Mouse (Mus musculus) kidney, adult 2 months (tissue): ENCODE measurements around the gene Ap2a2. TPM values are rescaled to one million over a fixed set of nuclear protein-coding genes. Genes with fewer than 3 reads are reported as not detected.

Source experiments
- DNase-seq: peaks from one replicate; pipeline ENCODE4 v3.0.0; 2021
- H3K27ac ChIP-seq: fragments of 200-500 bp; 2 replicates; pipeline ENCODE4 v1.5.1; 2012; ENCODE audit warnings: low read depth, low read length, control low read depth, inconsistent platforms; ENCODE audit not compliant: insufficient read depth
- H3K27me3 ChIP-seq: fragments of 200-500 bp; replicated peaks from 2 replicates; pipeline ENCODE4 v1.6.1; 2012; ENCODE audit warnings: mild to moderate bottlenecking, moderate library complexity, low read length, inconsistent platforms; ENCODE audit not compliant: control insufficient read depth, insufficient read depth
- H3K36me3 ChIP-seq: fragments of 200-500 bp; 2 replicates; pipeline ENCODE4 v1.6.1; 2012; ENCODE audit warnings: mild to moderate bottlenecking, moderate library complexity, low read length, inconsistent platforms; ENCODE audit not compliant: control insufficient read depth, insufficient read depth
- H3K4me1 ChIP-seq: fragments of 200-500 bp; 2 replicates; pipeline ENCODE4 v1.6.1; 2011; ENCODE audit warnings: low read length; ENCODE audit not compliant: control insufficient read depth, insufficient read depth
- H3K4me3 ChIP-seq: fragments of 200-500 bp; 2 replicates; pipeline ENCODE4 v1.5.1; 2011; ENCODE audit warnings: mild to moderate bottlenecking, low read depth, low read length, control low read depth; ENCODE audit not compliant: insufficient read depth
- CTCF ChIP-seq: fragments of 200-500 bp; conservative IDR thresholded peaks from 2 replicates; pipeline ENCODE4 v1.5.1; 2011; ENCODE audit warnings: low read depth, mild to moderate bottlenecking, control low read depth, low read length, moderate library complexity, mixed read lengths; ENCODE audit not compliant: insufficient read depth, insufficient read length
- POLR2A ChIP-seq: fragments of 200-500 bp; IDR thresholded peaks from one replicate; pipeline ENCODE4 v1.6.1; 2011; ENCODE audit warnings: low read depth, low read length, control low read depth
- WGBS: fragments of 180-500 bp; shearing (Covaris S2); methylation state at CpG from one replicate; pipeline ENCODE4 v1.1.7; 2018; 5-methylcytosine and 5-hydroxymethylcytosine counted together
- polyA plus RNA-seq: library from polyadenylated mRNA; depleted of rRNA; stranded (reverse); fragments of >200 nt; gene quantifications from 2 replicates; pipeline ENCODE4 v1.2.3, GENCODE M21; 2012

Ap2a2 gene
- polyA plus RNA-seq, 1 experiment, result 94.8 TPM

DNA sequence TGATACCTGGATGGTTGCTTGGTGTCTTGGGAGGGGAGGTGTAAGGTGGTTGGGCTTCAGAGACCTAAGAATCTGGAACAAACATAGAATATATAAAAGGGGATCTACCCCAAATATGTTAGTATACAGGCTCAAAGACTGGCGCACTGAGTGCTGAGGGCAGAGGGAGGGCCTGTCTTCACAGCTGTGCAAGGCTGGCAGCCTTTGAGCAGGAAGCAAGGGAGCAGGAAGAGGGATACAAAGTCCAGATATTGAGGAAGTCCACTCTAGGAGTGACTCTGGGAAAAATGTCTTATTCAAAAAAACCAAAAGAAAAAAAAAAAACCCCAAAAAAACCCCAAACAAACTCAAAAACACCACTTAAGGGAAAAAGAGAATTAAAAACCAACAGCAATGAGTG lies 30.1 kb downstream of the Ap2a2 start:
- no peak overlapping the region for H3K4me3 ChIP-seq
- peaks cover 22% of the 10 kb centered on the region for H3K4me1 ChIP-seq
- peaks cover 3% of the 10 kb centered on the region; the same call in 1 of the 2 replicates for H3K36me3 ChIP-seq
- H3K27ac ChIP-seq, result peak overlapping the region; percentile 67
- 36% methylated on average over 1 of the region's 1 CpGs for WGBS
- no peak for TF ChIP-seq CTCF
- no peak for TF ChIP-seq POLR2A
- H3K27me3 ChIP-seq, result no peaks in the 10 kb centered on the region
- peak; percentile 70 for DNase-seq

DNA sequence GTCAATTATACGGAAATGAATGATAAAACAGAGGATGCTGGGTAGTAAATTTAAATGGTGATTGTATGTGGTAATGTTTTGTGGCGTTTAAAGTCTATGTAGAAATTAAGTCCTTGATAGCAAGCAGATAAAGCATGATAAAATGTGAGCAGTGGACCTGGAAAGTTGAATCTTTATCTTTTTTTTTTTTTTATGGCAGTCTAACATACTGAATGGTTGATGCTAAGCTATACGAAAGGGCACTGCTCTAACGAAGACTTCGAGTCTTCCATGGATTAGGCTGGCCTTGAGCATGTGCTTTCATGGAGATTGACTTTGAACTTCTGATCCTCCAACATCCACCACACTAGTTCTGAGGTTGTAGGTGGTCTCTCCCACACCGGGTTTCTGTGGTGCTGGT lies 31.1 kb downstream of the Ap2a2 start:
- no peak overlapping the region for H3K4me3 ChIP-seq
- 88% methylated on average over 6 of the region's 6 CpGs for WGBS
- no peak overlapping the region for H3K27ac ChIP-seq
- H3K27me3 ChIP-seq, result no peaks in the 10 kb centered on the region
- peaks cover 18% of the 10 kb centered on the region for H3K4me1 ChIP-seq
- no peak for TF ChIP-seq CTCF
- no peak for TF ChIP-seq POLR2A
- no peak for DNase-seq
- H3K36me3 ChIP-seq, result peaks cover 3% of the 10 kb centered on the region; the same call in 1 of the 2 replicates

GRCm38 (mm10) chr7:141596971-141597370 lies 35.0 kb downstream of the Ap2a2 start:
- TF ChIP-seq CTCF, result no peak
- no peak for DNase-seq
- H3K4me3 ChIP-seq, result no peak overlapping the region
- WGBS, result 85% methylated on average over 1 of the region's 1 CpGs
- H3K4me1 ChIP-seq, result peaks cover 4% of the 10 kb centered on the region; the same call in 1 of the 2 replicates
- peaks cover 3% of the 10 kb centered on the region for H3K36me3 ChIP-seq
- H3K27ac ChIP-seq, result no peak overlapping the region
- no peaks in the 10 kb centered on the region for H3K27me3 ChIP-seq

DNA sequence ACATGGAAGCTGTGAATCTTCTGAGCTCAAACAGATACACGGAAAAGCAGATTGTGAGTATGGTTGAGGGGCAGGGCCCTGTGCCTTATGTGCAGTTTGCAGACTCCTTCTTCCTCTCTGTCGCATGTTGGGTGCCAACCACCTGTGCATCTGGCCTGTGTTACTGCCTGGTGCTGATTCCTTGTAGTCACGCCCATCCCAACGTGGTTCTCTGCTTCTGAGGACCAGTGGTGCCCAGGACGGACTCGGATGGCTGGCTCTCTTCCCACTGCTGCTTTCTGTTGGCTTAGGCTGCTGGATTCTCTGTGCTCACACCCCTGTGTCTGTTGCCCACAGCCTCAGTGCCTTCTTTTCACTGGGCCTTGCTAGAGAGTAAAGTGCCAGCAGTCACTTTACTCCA lies 35.6 kb downstream of the Ap2a2 start:
- no peaks in the 10 kb centered on the region for H3K27me3 ChIP-seq
- H3K36me3 ChIP-seq, result peaks cover 7% of the 10 kb centered on the region
- no peak for DNase-seq
- no peak for TF ChIP-seq POLR2A
- no peak for TF ChIP-seq CTCF
- no peak overlapping the region for H3K4me3 ChIP-seq
- 70% methylated on average over 6 of the region's 6 CpGs for WGBS
- no peak overlapping the region for H3K27ac ChIP-seq
- H3K4me1 ChIP-seq, result peaks cover 1% of the 10 kb centered on the region; the same call in 1 of the 2 replicates

GRCm38 (mm10) chr7:141607717-141608116 lies 45.7 kb downstream of the Ap2a2 start:
- Histone ChIP-seq H3K4me1 (peaks cover 17% of the 10 kb centered on the region), H3K27me3 (no peaks in the 10 kb centered on the region), H3K27ac (no peak overlapping the region), H3K4me3 (no peak overlapping the region), H3K36me3 (no peaks in the 10 kb centered on the region; the same call in 1 of the 2 replicates)
- no peak for DNase-seq
- TF ChIP-seq POLR2A (no peak), CTCF (no peak)
- WGBS, result 84% methylated on average over 4 of the region's 4 CpGs

GRCm38 (mm10) chr7:141609719-141610514 lies 47.9 kb downstream of the Ap2a2 start:
- H3K36me3 ChIP-seq, result no peaks in the 10 kb centered on the region
- no peak for TF ChIP-seq CTCF
- no peak for TF ChIP-seq POLR2A
- no peaks in the 10 kb centered on the region for H3K27me3 ChIP-seq
- 64% methylated on average over 11 of the region's 11 CpGs for WGBS
- H3K27ac ChIP-seq, result no peak overlapping the region
- H3K4me3 ChIP-seq, result no peak overlapping the region
- peak; percentile 49 for DNase-seq
- peaks cover 36% of the 10 kb centered on the region for H3K4me1 ChIP-seq

GRCm38 (mm10) chr7:141611711-141612370 lies 49.9 kb downstream of the Ap2a2 start:
- H3K36me3 ChIP-seq, result no peaks in the 10 kb centered on the region; the same call in 1 of the 2 replicates
- H3K27ac ChIP-seq, result peak overlapping the region; percentile 6; the same call in 1 of the 2 replicates
- TF ChIP-seq CTCF (no peak), POLR2A (no peak)
- peak; percentile 79 for DNase-seq
- H3K27me3 ChIP-seq, result no peaks in the 10 kb centered on the region
- no peak overlapping the region for H3K4me3 ChIP-seq
- peaks cover 44% of the 10 kb centered on the region for H3K4me1 ChIP-seq
- 44% methylated on average over 8 of the region's 8 CpGs for WGBS
